Mouse (Mus musculus): ENCODE measurements around the gene Abhd17b. TPM values are rescaled to one million over a fixed set of nuclear protein-coding genes. Genes with fewer than 3 reads are reported as not detected.

The Abhd17b gene
- polyA plus RNA-seq, 1 experiment = 55.4 TPM

DNA sequence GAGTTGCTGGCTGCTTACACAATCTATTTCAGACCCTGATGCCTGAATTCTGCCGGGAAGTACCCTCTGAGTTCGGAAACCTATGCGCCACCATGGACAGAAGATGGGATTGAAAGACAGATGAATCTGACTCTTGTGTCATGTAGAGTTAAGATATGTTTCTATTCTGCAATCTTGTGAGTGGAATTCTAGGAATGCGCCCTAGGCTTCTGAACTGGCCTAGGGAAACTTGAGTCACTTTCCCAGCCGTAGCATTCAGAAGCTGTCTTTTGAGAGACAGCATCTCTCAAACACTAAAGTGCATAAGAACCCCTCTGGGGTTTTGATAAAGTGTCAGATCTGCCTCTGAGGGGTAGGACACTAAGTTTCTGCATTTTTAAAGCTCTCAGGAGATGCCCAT is 78.9 kb downstream of the Abhd17b start:
- no peaks in the 10 kb centered on the region for H3K27me3 ChIP-seq (ENCODE audit: control insufficient read depth, insufficient read depth, low read length)
- H3K4me1 ChIP-seq (ENCODE audit: control insufficient read depth, insufficient read depth, low read length) = no peaks in the 10 kb centered on the region
- TF ChIP-seq POLR2A (IDR thresholded peaks at IDR 0.05; ENCODE audit: control insufficient read depth, low read depth, low read length) = no peak
- TF ChIP-seq CTCF (IDR thresholded peaks at IDR 0.05; ENCODE audit: control insufficient read depth, insufficient read depth, insufficient replicate concordance, low read depth, low read length) = no peak
- H3K4me3 ChIP-seq (ENCODE audit: control insufficient read depth, low read depth, low read length) = no peak overlapping the region
- H3K27ac ChIP-seq (ENCODE audit: control insufficient read depth, insufficient read depth, low read depth, low read length) = no peak overlapping the region
- H3K36me3 ChIP-seq (ENCODE audit: control insufficient read depth, insufficient read depth, low read length) = no peaks in the 10 kb centered on the region

DNA sequence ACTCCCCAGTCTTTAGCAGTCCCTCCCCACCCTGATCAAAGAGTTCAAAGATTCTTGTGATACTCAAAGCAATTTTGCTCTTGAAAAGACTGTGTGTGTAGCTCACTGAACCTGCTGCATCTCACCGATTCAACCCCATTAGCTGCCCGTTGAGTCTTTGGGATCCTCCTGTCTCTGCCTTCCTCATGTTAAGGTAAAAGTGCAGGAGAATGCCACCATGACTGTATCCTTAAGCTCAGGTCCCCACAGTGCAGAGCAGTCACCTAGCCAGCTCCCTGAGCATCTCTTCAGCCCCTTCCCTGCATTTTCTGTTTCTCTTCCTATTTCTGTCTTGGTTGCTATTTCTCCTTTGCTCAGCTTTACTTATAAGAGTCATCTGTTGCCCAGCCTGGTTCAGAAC is 80.2 kb downstream of the Abhd17b start:
- H3K36me3 ChIP-seq (ENCODE audit: control insufficient read depth, insufficient read depth, low read length) = no peaks in the 10 kb centered on the region
- H3K4me1 ChIP-seq (ENCODE audit: control insufficient read depth, insufficient read depth, low read length) = no peaks in the 10 kb centered on the region; the same call in 1 of the 2 replicates
- no peak overlapping the region for H3K4me3 ChIP-seq (ENCODE audit: control insufficient read depth, low read depth, low read length)
- TF ChIP-seq CTCF (IDR thresholded peaks at IDR 0.05; ENCODE audit: control insufficient read depth, insufficient read depth, insufficient replicate concordance, low read depth, low read length) = no peak
- TF ChIP-seq POLR2A (IDR thresholded peaks at IDR 0.05; ENCODE audit: control insufficient read depth, low read depth, low read length) = no peak
- H3K27ac ChIP-seq (ENCODE audit: control insufficient read depth, insufficient read depth, low read depth, low read length) = no peak overlapping the region
- H3K27me3 ChIP-seq (ENCODE audit: control insufficient read depth, insufficient read depth, low read length) = no peaks in the 10 kb centered on the region

DNA sequence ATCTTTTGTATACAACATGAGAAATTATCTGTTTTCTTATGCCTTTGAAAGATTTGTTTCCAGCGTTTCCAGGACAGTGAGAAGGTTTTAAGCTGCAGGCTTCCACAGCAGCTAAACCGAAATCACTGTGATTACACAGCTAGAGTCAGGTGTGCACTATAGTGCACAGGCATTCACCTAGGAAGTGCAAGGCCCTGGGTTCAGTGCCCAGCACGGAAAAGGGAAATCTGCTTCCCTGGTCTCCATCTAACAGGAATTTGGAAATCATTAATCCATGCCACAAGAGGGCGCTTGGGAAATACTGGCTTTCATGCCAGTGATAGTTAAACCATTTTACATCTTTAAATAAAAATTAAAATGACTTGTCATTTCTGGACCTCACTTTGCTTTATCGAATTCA is 81.1 kb downstream of the Abhd17b start:
- no peaks in the 10 kb centered on the region for H3K36me3 ChIP-seq (ENCODE audit: control insufficient read depth, insufficient read depth, low read length)
- H3K4me3 ChIP-seq (ENCODE audit: control insufficient read depth, low read depth, low read length) = no peak overlapping the region
- H3K4me1 ChIP-seq (ENCODE audit: control insufficient read depth, insufficient read depth, low read length) = no peaks in the 10 kb centered on the region; the same call in 1 of the 2 replicates
- H3K27ac ChIP-seq (ENCODE audit: control insufficient read depth, insufficient read depth, low read depth, low read length) = no peak overlapping the region
- TF ChIP-seq CTCF (IDR thresholded peaks at IDR 0.05; ENCODE audit: control insufficient read depth, insufficient read depth, insufficient replicate concordance, low read depth, low read length) (no peak), POLR2A (IDR thresholded peaks at IDR 0.05; ENCODE audit: control insufficient read depth, low read depth, low read length) (no peak)
- H3K27me3 ChIP-seq (ENCODE audit: control insufficient read depth, insufficient read depth, low read length) = no peaks in the 10 kb centered on the region

Other genes with a start within 250 kb of the Abhd17b start
- 0.78 and 1.0 TPM in 2 replicates for gene Gda, start 179.7 kb upstream of the Abhd17b start, polyA plus RNA-seq (2012; rRNA removed)
- 6.9 and 7.5 TPM in 2 replicates for gene 1110059E24Rik, start 209 bp upstream of the Abhd17b start, polyA plus RNA-seq (2012; rRNA removed)
- 0.58 TPM in 2 replicates for gene Cemip2, start 125.2 kb downstream of the Abhd17b start, polyA plus RNA-seq (2012; rRNA removed)